Mouse (Mus musculus): ENCODE measurements around the gene Tedc1. TPM values are rescaled to one million over a fixed set of nuclear protein-coding genes. Genes with fewer than 3 reads are reported as not detected.
A peak's percentile ranks its signal among the peaks of the same experiment; 100 is the strongest.

Tedc1 gene
- polyA plus RNA-seq, 1 experiment from 2014 or later: 19.8 TPM

GRCm38 (mm10) chr12:113149896-113150295 lies 6.3 kb upstream of the Tedc1 start:
- Histone ChIP-seq H3K9me3 (ENCODE audit: control insufficient read depth, low read length) (no peaks in the 10 kb centered on the region), H3K36me3 (ENCODE audit: control insufficient read depth, insufficient read depth, low read length) (no peaks in the 10 kb centered on the region; the same call in 1 of the 2 replicates), H3K27me3 (replicated peaks; ENCODE audit: control insufficient read depth, insufficient read depth, low read length) (peaks cover 24% of the 10 kb centered on the region), H3K27ac (replicated peaks; ENCODE audit: low read depth, low read length) (no peak overlapping the region), H3K4me1 (ENCODE audit: control insufficient read depth, insufficient read depth, low read length) (peaks cover 12% of the 10 kb centered on the region), H3K9ac (ENCODE audit: low read depth, low read length) (no peak overlapping the region), H3K4me3 (ENCODE audit: low read depth, low read length) (no peak overlapping the region), H3K4me2 (ENCODE audit: low read depth, low read length) (no peak overlapping the region)
- ATAC-seq (ENCODE audit: low read depth): no peak
- 63% methylated on average over 2 of the region's 3 CpGs for WGBS
- no peak for DNase-seq (ENCODE audit: low spot score)

GRCm38 (mm10) chr12:113150591-113150990 lies 5.6 kb upstream of the Tedc1 start:
- Histone ChIP-seq H3K27me3 (replicated peaks; ENCODE audit: control insufficient read depth, insufficient read depth, low read length) (peaks cover 24% of the 10 kb centered on the region), H3K4me2 (ENCODE audit: low read depth, low read length) (no peak overlapping the region), H3K4me1 (ENCODE audit: control insufficient read depth, insufficient read depth, low read length) (peaks cover 12% of the 10 kb centered on the region), H3K27ac (replicated peaks; ENCODE audit: low read depth, low read length) (no peak overlapping the region), H3K36me3 (ENCODE audit: control insufficient read depth, insufficient read depth, low read length) (no peaks in the 10 kb centered on the region; the same call in 1 of the 2 replicates), H3K4me3 (ENCODE audit: low read depth, low read length) (no peak overlapping the region), H3K9ac (ENCODE audit: low read depth, low read length) (no peak overlapping the region), H3K9me3 (ENCODE audit: control insufficient read depth, low read length) (no peaks in the 10 kb centered on the region)
- ATAC-seq (ENCODE audit: low read depth) (no peak), DNase-seq (ENCODE audit: low spot score) (no peak)
- 86% methylated on average over 4 of the region's 4 CpGs for WGBS

DNA sequence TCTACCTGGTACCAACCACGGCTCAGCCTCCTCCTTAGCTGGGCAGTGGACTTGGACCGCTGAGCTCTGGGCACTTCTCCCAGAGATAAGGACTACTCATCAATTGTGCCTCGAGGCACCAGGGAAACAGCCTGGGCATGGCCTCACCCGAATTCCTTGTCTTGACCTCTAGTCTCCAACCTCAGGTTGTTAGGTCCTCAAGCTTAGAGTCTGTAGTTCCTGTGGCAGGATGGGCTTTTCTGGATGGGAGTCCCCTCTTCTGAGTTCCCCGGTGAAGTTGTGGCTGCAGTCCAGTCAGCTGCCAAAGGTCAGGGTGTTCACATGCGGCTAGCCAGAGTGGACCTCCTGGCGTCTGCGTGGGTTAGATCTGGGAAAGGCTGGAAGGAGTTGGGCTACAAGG lies 5.2 kb upstream of the Tedc1 start:
- H3K9ac ChIP-seq (ENCODE audit: low read depth, low read length): no peak overlapping the region
- peaks cover 12% of the 10 kb centered on the region for H3K4me1 ChIP-seq (ENCODE audit: control insufficient read depth, insufficient read depth, low read length)
- no peaks in the 10 kb centered on the region for H3K9me3 ChIP-seq (ENCODE audit: control insufficient read depth, low read length)
- ATAC-seq (ENCODE audit: low read depth) (no peak), DNase-seq (ENCODE audit: low spot score) (no peak)
- 75% methylated on average over 8 of the region's 8 CpGs for WGBS
- H3K36me3 ChIP-seq (ENCODE audit: control insufficient read depth, insufficient read depth, low read length): no peaks in the 10 kb centered on the region
- no peak overlapping the region for H3K4me3 ChIP-seq (ENCODE audit: low read depth, low read length)
- no peak overlapping the region for H3K27ac ChIP-seq (replicated peaks; ENCODE audit: low read depth, low read length)
- H3K4me2 ChIP-seq (ENCODE audit: low read depth, low read length): peak overlapping the region; percentile 91; the same call in 1 of the 2 replicates
- H3K27me3 ChIP-seq (replicated peaks; ENCODE audit: control insufficient read depth, insufficient read depth, low read length): peaks cover 24% of the 10 kb centered on the region

DNA sequence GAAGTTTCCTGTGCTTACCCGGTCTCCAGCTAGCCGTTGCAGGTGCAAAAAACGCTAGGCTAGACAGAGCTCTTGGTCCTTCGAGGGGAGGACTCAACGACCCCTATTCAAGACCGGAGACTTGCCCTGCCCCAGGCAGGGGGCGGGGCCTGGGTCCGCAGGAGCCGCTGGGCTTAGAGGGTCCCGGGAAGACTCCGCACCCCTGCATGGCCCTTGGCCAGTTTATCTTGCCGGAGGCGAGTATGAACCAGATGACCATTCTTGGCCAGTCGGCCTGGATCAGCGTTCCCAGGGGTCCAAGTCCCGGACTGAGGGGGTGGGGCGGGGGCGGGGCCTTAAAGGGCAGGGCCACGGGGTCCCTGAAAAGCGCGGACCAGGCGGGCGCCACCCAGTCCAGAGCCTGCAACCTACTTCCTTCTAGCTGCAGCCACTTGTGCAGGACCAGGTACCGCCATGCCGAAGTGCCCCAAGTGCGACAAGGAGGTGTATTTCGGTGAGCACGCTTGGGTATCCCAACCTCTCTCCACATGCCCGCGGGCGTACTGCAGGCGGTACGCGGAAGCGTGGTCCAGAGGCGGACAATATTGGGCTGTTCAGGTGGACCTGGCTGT lies 4.5 kb upstream of the Tedc1 start:
- WGBS: under 1% methylated on average over 23 of the region's 36 CpGs

DNA sequence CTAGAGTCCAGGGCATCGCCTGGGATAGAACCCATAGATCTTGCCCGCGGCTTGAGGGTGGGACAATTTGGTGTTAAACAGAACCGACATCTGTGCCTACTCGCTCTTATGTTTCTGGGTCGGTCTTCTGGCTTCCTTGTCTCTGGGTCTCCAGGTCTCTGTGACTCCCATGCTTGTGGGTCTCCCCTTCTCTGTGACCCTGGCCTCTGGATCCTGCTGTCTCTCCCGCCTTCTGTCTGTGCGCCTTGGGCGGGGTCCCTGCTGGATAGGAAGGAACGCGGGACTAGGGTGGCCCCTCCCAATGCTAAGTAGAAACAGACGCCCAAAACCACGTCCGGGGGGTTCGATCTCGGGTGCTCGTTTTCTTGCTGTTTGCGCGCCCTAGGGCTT lies 4.0 kb upstream of the Tedc1 start:
- H3K4me2 ChIP-seq (ENCODE audit: low read depth, low read length): peak overlapping the region; percentile 91
- H3K9ac ChIP-seq (ENCODE audit: low read depth, low read length): peak overlapping the region; percentile 61
- H3K27ac ChIP-seq (replicated peaks; ENCODE audit: low read depth, low read length): no peak overlapping the region
- DNase-seq (ENCODE audit: low spot score): peak; percentile 45
- ATAC-seq (ENCODE audit: low read depth): no peak
- no peaks in the 10 kb centered on the region for H3K36me3 ChIP-seq (ENCODE audit: control insufficient read depth, insufficient read depth, low read length)
- peaks cover 20% of the 10 kb centered on the region for H3K4me1 ChIP-seq (ENCODE audit: control insufficient read depth, insufficient read depth, low read length)
- WGBS: 10% methylated on average over 18 of the region's 19 CpGs
- H3K9me3 ChIP-seq (ENCODE audit: control insufficient read depth, low read length): no peaks in the 10 kb centered on the region
- peaks cover 18% of the 10 kb centered on the region for H3K27me3 ChIP-seq (replicated peaks; ENCODE audit: control insufficient read depth, insufficient read depth, low read length)
- H3K4me3 ChIP-seq (ENCODE audit: low read depth, low read length): peak overlapping the region; percentile 50

More for the DNA sequence above, 4.5 kb upstream of the Tedc1 start:
- no peak for DNase-seq (ENCODE audit: low spot score)
- Histone ChIP-seq H3K9ac (ENCODE audit: low read depth, low read length) (peak overlapping the region; percentile 61), H3K4me3 (ENCODE audit: low read depth, low read length) (peak overlapping the region; percentile 50), H3K27me3 (replicated peaks; ENCODE audit: control insufficient read depth, insufficient read depth, low read length) (peaks cover 22% of the 10 kb centered on the region), H3K27ac (replicated peaks; ENCODE audit: low read depth, low read length) (no peak overlapping the region), H3K36me3 (ENCODE audit: control insufficient read depth, insufficient read depth, low read length) (no peaks in the 10 kb centered on the region), H3K4me2 (ENCODE audit: low read depth, low read length) (peak overlapping the region; percentile 91), H3K4me1 (ENCODE audit: control insufficient read depth, insufficient read depth, low read length) (peaks cover 15% of the 10 kb centered on the region), H3K9me3 (ENCODE audit: control insufficient read depth, low read length) (no peaks in the 10 kb centered on the region)
- ATAC-seq (ENCODE audit: low read depth): no peak

DNA sequence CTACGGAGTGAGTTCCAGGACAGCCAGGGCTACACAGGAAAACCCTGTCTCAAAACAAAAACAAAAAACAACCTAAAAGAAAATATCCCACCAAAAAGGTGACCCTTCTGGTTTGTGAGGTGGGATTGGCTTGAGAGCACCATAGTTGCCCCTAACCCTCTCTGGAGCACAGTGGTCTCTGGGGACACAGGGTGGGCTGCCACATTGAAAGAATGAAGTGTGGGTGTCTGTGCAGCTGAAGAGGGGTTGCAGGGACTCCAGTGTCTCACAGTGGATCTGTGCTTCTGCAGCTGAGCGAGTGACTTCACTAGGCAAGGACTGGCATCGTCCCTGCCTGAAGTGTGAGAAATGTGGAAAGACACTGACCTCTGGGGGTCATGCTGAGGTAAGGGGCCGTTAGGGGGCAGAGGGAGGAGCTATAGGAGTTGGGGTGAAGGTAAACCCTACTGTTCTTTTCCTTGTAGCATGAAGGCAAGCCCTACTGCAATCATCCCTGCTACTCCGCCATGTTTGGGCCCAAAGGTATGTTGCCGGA lies 3.2 kb upstream of the Tedc1 start:
- 88% methylated on average over 6 of the region's 6 CpGs for WGBS
- H3K27me3 ChIP-seq (replicated peaks; ENCODE audit: control insufficient read depth, insufficient read depth, low read length): peaks cover 14% of the 10 kb centered on the region
- ATAC-seq (ENCODE audit: low read depth) (no peak), DNase-seq (ENCODE audit: low spot score) (no peak)
- no peaks in the 10 kb centered on the region for H3K9me3 ChIP-seq (ENCODE audit: control insufficient read depth, low read length)
- peaks cover 20% of the 10 kb centered on the region for H3K4me1 ChIP-seq (ENCODE audit: control insufficient read depth, insufficient read depth, low read length)
- no peak overlapping the region for H3K27ac ChIP-seq (replicated peaks; ENCODE audit: low read depth, low read length)
- peak overlapping the region; percentile 91 for H3K4me2 ChIP-seq (ENCODE audit: low read depth, low read length)
- H3K9ac ChIP-seq (ENCODE audit: low read depth, low read length): no peak overlapping the region
- H3K4me3 ChIP-seq (ENCODE audit: low read depth, low read length): peak overlapping the region; percentile 50
- no peaks in the 10 kb centered on the region for H3K36me3 ChIP-seq (ENCODE audit: control insufficient read depth, insufficient read depth, low read length)

GRCm38 (mm10) chr12:113153971-113154370 lies 2.2 kb upstream of the Tedc1 start:
- peaks cover 9% of the 10 kb centered on the region; the same call in 1 of the 2 replicates for H3K27me3 ChIP-seq (replicated peaks; ENCODE audit: control insufficient read depth, insufficient read depth, low read length)
- 92% methylated on average over 7 of the region's 7 CpGs for WGBS

GRCm38 (mm10) chr12:113154747-113155075 lies 1.5 kb upstream of the Tedc1 start:
- ATAC-seq (ENCODE audit: low read depth) (no peak), DNase-seq (ENCODE audit: low spot score) (no peak)
- H3K36me3 ChIP-seq (ENCODE audit: control insufficient read depth, insufficient read depth, low read length): no peaks in the 10 kb centered on the region
- H3K9me3 ChIP-seq (ENCODE audit: control insufficient read depth, low read length): no peaks in the 10 kb centered on the region
- H3K9ac ChIP-seq (ENCODE audit: low read depth, low read length): no peak overlapping the region
- peak overlapping the region; percentile 84 for H3K4me2 ChIP-seq (ENCODE audit: low read depth, low read length)
- H3K4me3 ChIP-seq (ENCODE audit: low read depth, low read length): peak overlapping the region; percentile 43
- 0 out of 2 replicates have a peak, but pooled peaks cover 5% of the 10 kb centered on the region for H3K27me3 ChIP-seq (replicated peaks; ENCODE audit: control insufficient read depth, insufficient read depth, low read length)
- peak overlapping the region; percentile 84 for H3K27ac ChIP-seq (replicated peaks; ENCODE audit: low read depth, low read length)
- H3K4me1 ChIP-seq (ENCODE audit: control insufficient read depth, insufficient read depth, low read length): peaks cover 20% of the 10 kb centered on the region
- 70% methylated on average over 6 of the region's 6 CpGs for WGBS

More at GRCm38 (mm10) chr12:113153971-113154370, 2.2 kb upstream of the Tedc1 start:
- no peaks in the 10 kb centered on the region for H3K9me3 ChIP-seq (ENCODE audit: control insufficient read depth, low read length)
- no peak for ATAC-seq (ENCODE audit: low read depth)
- peaks cover 20% of the 10 kb centered on the region for H3K4me1 ChIP-seq (ENCODE audit: control insufficient read depth, insufficient read depth, low read length)
- no peaks in the 10 kb centered on the region for H3K36me3 ChIP-seq (ENCODE audit: control insufficient read depth, insufficient read depth, low read length)
- no peak overlapping the region for H3K9ac ChIP-seq (ENCODE audit: low read depth, low read length)
- no peak for DNase-seq (ENCODE audit: low spot score)
- no peak overlapping the region for H3K4me2 ChIP-seq (ENCODE audit: low read depth, low read length)
- H3K4me3 ChIP-seq (ENCODE audit: low read depth, low read length): no peak overlapping the region
- no peak overlapping the region for H3K27ac ChIP-seq (replicated peaks; ENCODE audit: low read depth, low read length)
